Mouse (Mus musculus) c-Kit-positive CD71-positive TER-119-positive erythroid progenitor cells, embryonic 14.5 days (primary cell): Measurements from ENCODE around the gene Nfix.

Experiments used
- DNase-seq: peaks from one replicate; pipeline ENCODE4 v3.0.0-alpha.2; 2013; ENCODE audit warnings: low spot score

The Nfix gene

GRCm38 (mm10) chr8:84663483-84664327, 136.4 kb downstream of the Nfix start:
- DNase-seq = peak; percentile 97

GRCm38 (mm10) chr8:84662581-84663065, 137.5 kb downstream of the Nfix start, which contains the start of gene Ier2:
Ier2 (minus strand) TSS chr8:84662852.
- DNase-seq = peak; percentile 93

- no peak for DNase-seq
Measured at GRCm38 (mm10) chr8:84661961-84662571, 138.1 kb downstream of the Nfix start.

GRCm38 (mm10) chr8:84661458-84661871, 138.7 kb downstream of the Nfix start:
- DNase-seq = peak; percentile 81

GRCm38 (mm10) chr8:84660819-84661457, 139.2 kb downstream of the Nfix start:
- DNase-seq = peak; percentile 52

- peak; percentile 62 for DNase-seq
Measured at GRCm38 (mm10) chr8:84659936-84660818, 140.0 kb downstream of the Nfix start.

GRCm38 (mm10) chr8:84658951-84659350, 141.2 kb downstream of the Nfix start:
- DNase-seq = no peak

GRCm38 (mm10) chr8:84657680-84658079, 142.5 kb downstream of the Nfix start:
- no peak for DNase-seq

- no peak for DNase-seq
Measured at GRCm38 (mm10) chr8:84657203-84657602, 142.9 kb downstream of the Nfix start.

GRCm38 (mm10) chr8:84656641-84657126, 143.5 kb downstream of the Nfix start:
- DNase-seq = peak; percentile 76

- no peak for DNase-seq
Measured at GRCm38 (mm10) chr8:84656191-84656525, 144.0 kb downstream of the Nfix start.

- no peak for DNase-seq
Measured at GRCm38 (mm10) chr8:84655336-84656190, 144.6 kb downstream of the Nfix start.

- DNase-seq = no peak
Measured at GRCm38 (mm10) chr8:84654597-84654996, 145.5 kb downstream of the Nfix start.

- no peak for DNase-seq
Measured at GRCm38 (mm10) chr8:84653092-84653631, 147.0 kb downstream of the Nfix start.

- DNase-seq = no peak
Measured at GRCm38 (mm10) chr8:84650213-84650612, 149.9 kb downstream of the Nfix start.
